Mouse (Mus musculus) kidney, adult 2 months (tissue): ENCODE data around the gene Mcpt8. TPM values are rescaled to one million over a fixed set of nuclear protein-coding genes. Genes with fewer than 3 reads are reported as not detected.
"Not testable (repeated sequence)": the region's sequence is repeated elsewhere in the genome, so short reads cannot be mapped to it uniquely, and the experiment has no call there.

Source experiments
- DNase-seq: peaks from one replicate; pipeline ENCODE4 v3.0.0; 2021
- H3K27ac ChIP-seq: fragments of 200-500 bp; 2 replicates; pipeline ENCODE4 v1.5.1; 2012; ENCODE audit warnings: low read depth, low read length, control low read depth, inconsistent platforms; ENCODE audit not compliant: insufficient read depth
- H3K27me3 ChIP-seq: fragments of 200-500 bp; replicated peaks from 2 replicates; pipeline ENCODE4 v1.6.1; 2012; ENCODE audit warnings: mild to moderate bottlenecking, moderate library complexity, low read length, inconsistent platforms; ENCODE audit not compliant: control insufficient read depth, insufficient read depth
- H3K36me3 ChIP-seq: fragments of 200-500 bp; 2 replicates; pipeline ENCODE4 v1.6.1; 2012; ENCODE audit warnings: mild to moderate bottlenecking, moderate library complexity, low read length, inconsistent platforms; ENCODE audit not compliant: control insufficient read depth, insufficient read depth
- H3K4me1 ChIP-seq: fragments of 200-500 bp; 2 replicates; pipeline ENCODE4 v1.6.1; 2011; ENCODE audit warnings: low read length; ENCODE audit not compliant: control insufficient read depth, insufficient read depth
- H3K4me3 ChIP-seq: fragments of 200-500 bp; 2 replicates; pipeline ENCODE4 v1.5.1; 2011; ENCODE audit warnings: mild to moderate bottlenecking, low read depth, low read length, control low read depth; ENCODE audit not compliant: insufficient read depth
- CTCF ChIP-seq: fragments of 200-500 bp; conservative IDR thresholded peaks from 2 replicates; pipeline ENCODE4 v1.5.1; 2011; ENCODE audit warnings: low read depth, mild to moderate bottlenecking, control low read depth, low read length, moderate library complexity, mixed read lengths; ENCODE audit not compliant: insufficient read depth, insufficient read length
- POLR2A ChIP-seq: fragments of 200-500 bp; IDR thresholded peaks from one replicate; pipeline ENCODE4 v1.6.1; 2011; ENCODE audit warnings: low read depth, low read length, control low read depth
- WGBS: fragments of 180-500 bp; shearing (Covaris S2); methylation state at CpG from one replicate; pipeline ENCODE4 v1.1.7; 2018; 5-methylcytosine and 5-hydroxymethylcytosine counted together
- polyA plus RNA-seq: library from polyadenylated mRNA; depleted of rRNA; stranded (reverse); fragments of >200 nt; gene quantifications from 2 replicates; pipeline ENCODE4 v1.2.3, GENCODE M21; 2012; rRNA removed

Mcpt8 gene
- polyA plus RNA-seq, result not detected in 2 replicates

DNA sequence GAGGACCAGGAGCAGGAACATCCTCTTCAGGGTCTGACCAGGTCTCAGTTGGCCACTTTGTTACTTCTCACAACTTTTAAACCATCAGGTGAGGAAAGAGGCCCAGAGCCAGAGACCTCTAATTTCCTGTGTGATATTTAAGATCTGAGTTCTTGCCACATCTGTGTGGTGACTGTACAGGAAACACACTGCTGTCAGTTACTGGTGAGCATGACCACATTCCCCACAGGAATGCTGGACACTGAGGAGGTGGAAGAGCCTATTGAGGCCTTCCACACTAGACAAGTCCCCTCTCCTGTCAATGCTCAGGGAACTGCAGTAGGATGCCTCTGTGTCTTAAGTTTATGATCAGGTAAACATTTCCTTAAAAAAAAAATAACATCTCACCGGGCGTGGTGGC is at the start of gene Mcpt8:
Mcpt8 (minus strand) TSS at position 107 of the 400 bp plus-strand sequence.
- no peak for TF ChIP-seq CTCF
- no peak for TF ChIP-seq POLR2A
- WGBS, result 94% methylated on average over 2 of the region's 2 CpGs

GRCm38 (mm10) chr14:56133675-56134074 is 48.6 kb upstream of the Mcpt8 start:
- WGBS, result 89% methylated on average over 1 of the region's 1 CpGs
- not testable (repeated sequence) for H3K27me3 ChIP-seq, H3K36me3 ChIP-seq, H3K27ac ChIP-seq, DNase-seq, H3K4me1 ChIP-seq, H3K4me3 ChIP-seq

More for the DNA sequence above, at the start of gene Mcpt8:
- H3K4me3 ChIP-seq, result no peak within 1 kb of the TSS
- H3K36me3 ChIP-seq, result no peaks in the 10 kb centered on the region
- H3K27me3 ChIP-seq, result no peaks in the 10 kb centered on the region
- no peaks in the 10 kb centered on the region for H3K4me1 ChIP-seq
- H3K27ac ChIP-seq, result no peak within 1 kb of the TSS
- DNase-seq, result no peak

DNA sequence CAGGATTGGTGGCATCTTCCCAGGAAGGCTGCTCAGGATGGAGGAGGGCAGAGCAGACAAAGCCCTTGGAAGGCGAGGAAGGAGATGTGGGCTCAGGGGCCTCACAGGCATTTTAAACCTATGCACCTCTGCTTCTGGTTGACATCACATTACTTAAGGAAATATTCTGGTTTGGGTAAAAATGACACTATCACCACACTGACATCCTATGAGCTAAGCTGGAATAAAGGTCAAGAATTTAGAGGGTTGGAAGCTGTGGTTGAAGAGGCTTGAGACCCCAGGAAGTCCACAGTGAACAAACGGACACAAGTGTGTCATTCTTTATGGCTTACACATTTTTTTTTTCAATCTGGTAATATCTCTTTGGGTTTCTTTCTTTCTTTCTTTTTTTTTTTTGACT is 47.4 kb upstream of the Mcpt8 start, which contains the start of gene Gzmd:
Gzmd (minus strand) TSS at position 101 of the 400 bp plus-strand sequence.
- H3K36me3 ChIP-seq, H3K4me3 ChIP-seq, H3K27ac ChIP-seq, DNase-seq, H3K4me1 ChIP-seq, H3K27me3 ChIP-seq: not testable (repeated sequence)
- WGBS, result 65% methylated on average over 2 of the region's 2 CpGs

DNA sequence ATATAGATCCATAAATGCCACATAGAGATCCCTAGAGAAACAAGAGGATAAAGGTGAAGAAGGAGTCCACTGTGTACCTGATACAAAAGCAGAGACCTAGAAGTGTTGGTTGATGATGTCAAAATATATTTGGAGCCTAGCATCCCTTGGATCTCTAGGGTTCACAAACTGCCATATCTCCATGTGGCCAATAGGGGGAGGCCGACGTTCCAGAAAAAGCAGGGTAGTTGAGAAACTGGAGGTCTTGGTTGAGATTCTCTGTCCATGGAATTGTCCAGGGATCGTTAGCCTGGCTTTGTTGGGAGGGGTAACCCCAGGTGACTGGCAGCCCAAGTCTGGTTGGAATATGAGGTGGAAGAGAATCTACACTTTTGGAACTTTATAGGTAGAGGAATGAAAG is 43.3 kb upstream of the Mcpt8 start:
- no peak overlapping the region for H3K4me3 ChIP-seq
- TF ChIP-seq CTCF, result no peak
- TF ChIP-seq POLR2A, result no peak
- WGBS, result 51% methylated on average over 3 of the region's 3 CpGs
- DNase-seq, result no peak
- H3K27me3 ChIP-seq, result no peaks in the 10 kb centered on the region
- no peaks in the 10 kb centered on the region for H3K4me1 ChIP-seq
- H3K36me3 ChIP-seq, result no peaks in the 10 kb centered on the region
- H3K27ac ChIP-seq, result no peak overlapping the region

DNA sequence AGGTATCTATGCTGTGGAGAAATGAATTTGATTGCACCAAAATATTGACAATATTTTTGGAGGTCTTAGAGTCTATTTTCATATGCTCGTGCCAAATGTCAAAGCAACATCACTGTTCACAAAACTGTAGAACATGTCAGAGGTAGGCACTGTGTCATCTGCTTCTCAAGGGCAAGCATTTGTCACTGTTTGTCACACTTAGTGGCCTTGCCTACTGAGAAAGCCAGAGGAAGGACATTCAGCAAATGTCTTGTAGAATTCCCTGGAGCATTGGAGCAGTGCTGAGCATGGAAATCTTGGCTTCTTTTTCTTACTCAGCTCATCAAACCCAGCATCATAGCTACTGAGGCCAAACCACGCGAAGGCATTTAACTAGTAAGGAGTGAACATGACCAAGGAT is 38.4 kb upstream of the Mcpt8 start:
- WGBS, result 83% methylated on average over 3 of the region's 3 CpGs
- no peak for DNase-seq

GRCm38 (mm10) chr14:56120525-56120924 is 35.5 kb upstream of the Mcpt8 start, which contains the start of gene Gzme:
Gzme (minus strand) TSS chr14:56120625.
- TF ChIP-seq CTCF, result no peak
- TF ChIP-seq POLR2A, result no peak
- H3K4me3 ChIP-seq, result no peak within 1 kb of the TSS
- no peak within 1 kb of the TSS for H3K27ac ChIP-seq
- no peaks in the 10 kb centered on the region for H3K36me3 ChIP-seq
- no peak for DNase-seq
- no peaks in the 10 kb centered on the region for H3K4me1 ChIP-seq
- H3K27me3 ChIP-seq, result no peaks in the 10 kb centered on the region

More for the DNA sequence above, 38.4 kb upstream of the Mcpt8 start:
- H3K27me3 ChIP-seq, result no peaks in the 10 kb centered on the region
- no peak overlapping the region for H3K27ac ChIP-seq
- H3K4me1 ChIP-seq, result no peaks in the 10 kb centered on the region
- H3K36me3 ChIP-seq, result no peaks in the 10 kb centered on the region
- H3K4me3 ChIP-seq, result no peak overlapping the region
- no peak for TF ChIP-seq CTCF

GRCm38 (mm10) chr14:56115531-56116310 is 30.6 kb upstream of the Mcpt8 start:
- H3K27ac ChIP-seq, H3K4me3 ChIP-seq, DNase-seq, H3K4me1 ChIP-seq, H3K27me3 ChIP-seq, H3K36me3 ChIP-seq: not testable (repeated sequence)
- WGBS, result 94% methylated on average over 33 of the region's 33 CpGs
